ENCODE assay signal across 28 mouse cellular contexts in the genomic region with DNA sequence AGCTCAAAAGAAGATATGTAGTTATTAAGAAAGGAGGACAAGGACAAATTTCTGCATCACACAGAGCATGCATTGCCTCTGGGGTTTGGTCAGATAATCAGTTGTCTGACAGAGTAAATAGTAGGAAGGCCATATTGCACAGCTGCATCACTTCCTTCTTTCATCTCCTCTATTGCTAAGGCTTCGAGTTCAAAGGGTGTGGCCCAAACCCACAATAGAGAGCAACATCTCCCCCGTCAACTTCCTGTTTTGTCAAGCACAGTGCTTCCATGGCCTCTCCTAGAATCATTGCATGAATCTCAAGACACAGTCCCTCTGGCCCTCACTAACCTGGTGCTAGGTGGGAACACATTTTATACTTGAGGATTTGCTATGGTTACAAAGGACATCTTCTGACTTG. TPM values are rescaled to one million over a fixed set of nuclear protein-coding genes. Genes with fewer than 3 reads are reported as not detected.
A peak's percentile ranks its signal among the peaks of the same experiment; 100 is the strongest.
DNase-seq lines count a peak whose midpoint lies in the region; TF ChIP-seq lines count a peak whose summit lies in the region.
"Had no signal": no experiment of that assay in that cellular context is flagged by ENCODE, and none has a peak within 500 bp of the region (broad histone marks: within the 10 kb centered on the region; RNA-seq: fewer than 3 reads in every experiment).

No protein-coding gene starts in this region.

- H3K9me3 ChIP-seq in embryonic facial prominence, embryonic 10.5 days: peaks cover 18% of the 10 kb centered on the region; the same call in 1 of the 2 replicates
- H3K9me3 ChIP-seq: heart, embryonic 15.5 days; lung, embryonic 15.5 days had no signal

- no peaks in the 10 kb centered on the region for H3K27me3 ChIP-seq in embryonic facial prominence, embryonic 10.5 days (replicated peaks; ENCODE audit: low read depth, poor library complexity, severe bottlenecking)
- H3K27me3 ChIP-seq: heart, embryonic 15.5 days; limb, embryonic 12.5 days; liver, embryonic 12.5 days; lung, embryonic 15.5 days had no signal

- no peak overlapping the region for H3K4me3 ChIP-seq in embryonic facial prominence, embryonic 10.5 days
- H3K4me3 ChIP-seq in left cerebral cortex, adult 2 months: no peak overlapping the region
- H3K4me3 ChIP-seq: heart, embryonic 15.5 days; hindbrain, embryonic 10.5 days; limb, embryonic 12.5 days; liver, embryonic 12.5 days; lung, embryonic 15.5 days had no signal

- intact Hi-C loops in heart, postnatal 36 days (cut with DNase I): no loop called here
- intact Hi-C loops in left cerebral cortex, adult 2 months (cut with DNase I): no loop called here

- no peak for TF ChIP-seq CTCF in left cerebral cortex, adult 2 months (IDR thresholded peaks at IDR 0.05)

- no peaks in the 10 kb centered on the region for H3K4me1 ChIP-seq in embryonic facial prominence, embryonic 10.5 days
- H3K4me1 ChIP-seq: heart, embryonic 15.5 days; hindbrain, embryonic 10.5 days; limb, embryonic 12.5 days; liver, embryonic 12.5 days; lung, embryonic 15.5 days had no signal

- H3K27ac ChIP-seq in embryonic facial prominence, embryonic 10.5 days (replicated peaks): no peak overlapping the region
- no peak overlapping the region for H3K27ac ChIP-seq in left cerebral cortex, adult 2 months
- H3K27ac ChIP-seq: heart, embryonic 15.5 days; hindbrain, embryonic 10.5 days; limb, embryonic 12.5 days; liver, embryonic 12.5 days; lung, embryonic 15.5 days had no signal

- 81% methylated on average over 2 of the region's 2 CpGs for WGBS in embryonic facial prominence, embryonic 10.5 days

- H3K36me3 ChIP-seq in embryonic facial prominence, embryonic 10.5 days (replicated peaks): no peaks in the 10 kb centered on the region
- H3K36me3 ChIP-seq: heart, embryonic 15.5 days; hindbrain, embryonic 10.5 days; limb, embryonic 12.5 days; liver, embryonic 12.5 days; lung, embryonic 15.5 days had no signal

- DNase-seq in heart, adult 11 months: peak; percentile 91
- DNase-seq in heart, postnatal 36 days: no peak
- DNase-seq in 416B (ENCODE audit: low read depth): peak; percentile 18
- DNase-seq in MEL-GATA-1-ER (ENCODE audit: extremely low read depth, low read depth): peak; percentile 45
- DNase-seq in monocyte, adult 2 months (ENCODE audit: low read depth in 1 of 2, low spot score in 2 of 2): peak; percentile 18 to 39
- no peak for DNase-seq in layer of hippocampus, postnatal 25 days (ENCODE audit: extremely low spot score in 1 of 2, low spot score in 1 of 2)
- no peak for DNase-seq in embryonic facial prominence, embryonic 10.5 days (ENCODE audit: low spot score)
- no peak for DNase-seq in left cerebral cortex, adult 2 months (ENCODE audit: extremely low spot score in 1 of 2, low spot score in 2 of 2)
- DNase-seq: cerebellum, adult 2 months; cerebellum, postnatal 36 days; kidney, adult 18-20 months; kidney, postnatal 10 days had no signal

RNA-seq across cellular contexts. Expression of a gene that starts 12.8 kb away (rescaled TPM):
- total RNA-seq in heart, postnatal 36 days (2021): not detected
- not detected for total RNA-seq in layer of hippocampus, postnatal 25 days (2021)
- not detected in 2 replicates for polyA plus RNA-seq in embryonic facial prominence, embryonic 10.5 days (2016; fragmentation: Nextera tagmentation; extraction: Ambion mirVana)
- total RNA-seq in left cerebral cortex, adult 2 months (2021): not detected
- total RNA-seq: adrenal gland, adult 18-20 months; gastrocnemius, adult 18-20 months; left cerebral cortex, postnatal 10 days; megakaryocyte-erythroid progenitor cell, adult 5-6 weeks had no signal
- polyA plus RNA-seq: cerebellum, adult 2 months; forebrain, embryonic 11.5 days; gonadal fat pad, adult 2 months; heart, embryonic 15.5 days; hindbrain, embryonic 10.5 days; limb, embryonic 12.5 days; liver, embryonic 12.5 days; lung, embryonic 15.5 days; midbrain, embryonic 16.5 days; neural tube, embryonic 11.5 days; small intestine, adult 2 months; stomach, embryonic 14.5 days; urinary bladder, adult 2 months had no signal

RNA-seq across cellular contexts. Expression of a gene that starts 31.0 kb away (rescaled TPM):
- total RNA-seq in heart, postnatal 36 days (2021): not detected
- not detected for total RNA-seq in layer of hippocampus, postnatal 25 days (2021)
- polyA plus RNA-seq in embryonic facial prominence, embryonic 10.5 days (2016; fragmentation: Nextera tagmentation; extraction: Ambion mirVana): not detected in 2 replicates
- not detected for total RNA-seq in left cerebral cortex, adult 2 months (2021)
- total RNA-seq: adrenal gland, adult 18-20 months; gastrocnemius, adult 18-20 months; left cerebral cortex, postnatal 10 days; megakaryocyte-erythroid progenitor cell, adult 5-6 weeks had no signal
- polyA plus RNA-seq: cerebellum, adult 2 months; forebrain, embryonic 11.5 days; gonadal fat pad, adult 2 months; heart, embryonic 15.5 days; hindbrain, embryonic 10.5 days; limb, embryonic 12.5 days; liver, embryonic 12.5 days; lung, embryonic 15.5 days; midbrain, embryonic 16.5 days; neural tube, embryonic 11.5 days; small intestine, adult 2 months; stomach, embryonic 14.5 days; urinary bladder, adult 2 months had no signal

RNA-seq across cellular contexts. Expression of a gene that starts 44.3 kb away (rescaled TPM):
- not detected for total RNA-seq in heart, postnatal 36 days (2021)
- total RNA-seq in layer of hippocampus, postnatal 25 days (2021): not detected
- not detected in 2 replicates for polyA plus RNA-seq in embryonic facial prominence, embryonic 10.5 days (2016; fragmentation: Nextera tagmentation; extraction: Ambion mirVana)
- total RNA-seq in left cerebral cortex, adult 2 months (2021): not detected
- total RNA-seq: adrenal gland, adult 18-20 months; gastrocnemius, adult 18-20 months; left cerebral cortex, postnatal 10 days; megakaryocyte-erythroid progenitor cell, adult 5-6 weeks had no signal
- polyA plus RNA-seq: cerebellum, adult 2 months; forebrain, embryonic 11.5 days; gonadal fat pad, adult 2 months; heart, embryonic 15.5 days; hindbrain, embryonic 10.5 days; limb, embryonic 12.5 days; liver, embryonic 12.5 days; lung, embryonic 15.5 days; midbrain, embryonic 16.5 days; neural tube, embryonic 11.5 days; small intestine, adult 2 months; stomach, embryonic 14.5 days; urinary bladder, adult 2 months had no signal

RNA-seq across cellular contexts. Expression of a gene that starts 44.4 kb away (rescaled TPM):
- not detected for total RNA-seq in heart, postnatal 36 days (2021)
- total RNA-seq in layer of hippocampus, postnatal 25 days (2021): not detected
- not detected in 2 replicates for polyA plus RNA-seq in embryonic facial prominence, embryonic 10.5 days (2016; fragmentation: Nextera tagmentation; extraction: Ambion mirVana)
- total RNA-seq in left cerebral cortex, adult 2 months (2021): not detected
- total RNA-seq: adrenal gland, adult 18-20 months; gastrocnemius, adult 18-20 months; left cerebral cortex, postnatal 10 days; megakaryocyte-erythroid progenitor cell, adult 5-6 weeks had no signal
- polyA plus RNA-seq: cerebellum, adult 2 months; forebrain, embryonic 11.5 days; gonadal fat pad, adult 2 months; heart, embryonic 15.5 days; hindbrain, embryonic 10.5 days; limb, embryonic 12.5 days; liver, embryonic 12.5 days; lung, embryonic 15.5 days; midbrain, embryonic 16.5 days; neural tube, embryonic 11.5 days; small intestine, adult 2 months; stomach, embryonic 14.5 days; urinary bladder, adult 2 months had no signal

RNA-seq across cellular contexts. Expression of a gene that starts 52.6 kb away (rescaled TPM):
- not detected for total RNA-seq in heart, postnatal 36 days (2021)
- not detected for total RNA-seq in layer of hippocampus, postnatal 25 days (2021)
- polyA plus RNA-seq in embryonic facial prominence, embryonic 10.5 days (2016; fragmentation: Nextera tagmentation; extraction: Ambion mirVana): not detected in 2 replicates
- total RNA-seq in left cerebral cortex, adult 2 months (2021): not detected
- total RNA-seq: adrenal gland, adult 18-20 months; gastrocnemius, adult 18-20 months; left cerebral cortex, postnatal 10 days; megakaryocyte-erythroid progenitor cell, adult 5-6 weeks had no signal
- polyA plus RNA-seq: cerebellum, adult 2 months; forebrain, embryonic 11.5 days; gonadal fat pad, adult 2 months; heart, embryonic 15.5 days; hindbrain, embryonic 10.5 days; limb, embryonic 12.5 days; liver, embryonic 12.5 days; lung, embryonic 15.5 days; midbrain, embryonic 16.5 days; neural tube, embryonic 11.5 days; small intestine, adult 2 months; stomach, embryonic 14.5 days; urinary bladder, adult 2 months had no signal

Comparison
In these comparisons a context has a peak if more than half of its experiments do, and no peak if none do; other contexts are left out.
1. DNase-seq: peak in heart, adult 11 months (single experiment), 416B (single experiment), MEL-GATA-1-ER (single experiment) and monocyte, adult 2 months (2 of 2); none in heart, postnatal 36 days (0 of 2), layer of hippocampus, postnatal 25 days (0 of 2), embryonic facial prominence, embryonic 10.5 days (single experiment) and left cerebral cortex, adult 2 months (0 of 2).